ENCODE assay signal across 23 mouse cellular contexts in the genomic region with DNA sequence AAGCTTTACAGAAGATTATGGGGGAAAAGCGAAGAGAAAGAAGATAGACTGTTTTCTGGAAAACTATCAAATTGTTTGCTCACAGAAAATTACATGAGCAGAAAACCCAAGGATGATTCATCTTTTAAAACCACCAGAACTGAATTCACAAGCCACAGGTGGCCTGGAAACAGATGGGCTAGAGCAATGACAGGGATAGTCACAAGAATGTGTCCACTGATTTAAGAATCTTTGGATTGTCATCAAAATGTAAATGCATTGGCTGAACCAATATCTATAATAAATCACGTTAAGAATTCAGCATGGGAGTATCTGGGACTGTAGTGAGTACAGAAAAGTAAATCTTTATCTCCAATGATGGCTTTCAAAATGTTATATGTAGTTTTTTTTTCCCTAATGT.
A peak's percentile ranks its signal among the peaks of the same experiment; 100 is the strongest.
DNase-seq lines count a peak whose midpoint lies in the region; ATAC-seq and TF ChIP-seq lines count a peak whose summit lies in the region.
"Had no signal": no experiment of that assay in that cellular context is flagged by ENCODE, and none has a peak within 500 bp of the region (broad histone marks: within the 10 kb centered on the region; RNA-seq: fewer than 3 reads in every experiment).

No protein-coding gene starts in this region.

- 0 out of 2 replicates have a peak, but pooled peaks cover 3% of the 10 kb centered on the region for H3K4me1 ChIP-seq in midbrain, embryonic 11.5 days (ENCODE audit: control insufficient read depth, insufficient read depth, low read length)
- H3K4me1 ChIP-seq in midbrain, postnatal 0 days (ENCODE audit: insufficient read depth, low read length): no peaks in the 10 kb centered on the region
- H3K4me1 ChIP-seq in embryonic fibroblast, embryonic 13.5 days (ENCODE audit: control insufficient read depth, insufficient read depth, low read length): peaks cover 19% of the 10 kb centered on the region
- H3K4me1 ChIP-seq in thymus, adult 2 months (replicated peaks; ENCODE audit: control insufficient read depth, insufficient read depth, low read length): no peaks in the 10 kb centered on the region
- H3K4me1 ChIP-seq: embryonic facial prominence, embryonic 15.5 days had no signal

- no peaks in the 10 kb centered on the region for H3K27me3 ChIP-seq in midbrain, embryonic 11.5 days (ENCODE audit: control insufficient read depth, insufficient read depth, low read length)
- no peaks in the 10 kb centered on the region for H3K27me3 ChIP-seq in midbrain, postnatal 0 days (ENCODE audit: insufficient read depth, low read length)
- no peaks in the 10 kb centered on the region for H3K27me3 ChIP-seq in thymus, adult 2 months (ENCODE audit: control insufficient read depth, insufficient read depth, low read length)
- H3K27me3 ChIP-seq: CH12.LX; embryonic facial prominence, embryonic 13.5 days; embryonic facial prominence, embryonic 15.5 days; forebrain, embryonic 15.5 days had no signal

- TF ChIP-seq CTCF in midbrain, postnatal 0 days (IDR thresholded peaks at IDR 0.05): no peak
- TF ChIP-seq CTCF in embryonic fibroblast, embryonic 13.5 days (IDR thresholded peaks at IDR 0.05; ENCODE audit: borderline replicate concordance, insufficient read depth, low read length): no peak
- no peak for TF ChIP-seq CTCF in thymus, adult 2 months (IDR thresholded peaks at IDR 0.05; ENCODE audit: borderline replicate concordance, control insufficient read depth, extremely low read depth, insufficient read depth, low read length, poor library complexity)

- TF ChIP-seq POLR2A in embryonic fibroblast, embryonic 13.5 days (IDR thresholded peaks at IDR 0.05; ENCODE audit: low read depth, low read length): no peak
- TF ChIP-seq POLR2A in thymus, adult 2 months (IDR thresholded peaks at IDR 0.05; ENCODE audit: control insufficient read depth, extremely low read depth, insufficient read depth, low read length, poor library complexity): no peak

- WGBS in midbrain, embryonic 11.5 days: 88% methylated on average over 2 of the region's 2 CpGs
- WGBS in midbrain, postnatal 0 days: 85% methylated on average over 2 of the region's 2 CpGs
- 89% methylated on average over 2 of the region's 2 CpGs for WGBS in thymus, adult 2 months

- H3K36me3 ChIP-seq in midbrain, embryonic 11.5 days (ENCODE audit: control insufficient read depth, insufficient read depth, low read length): no peaks in the 10 kb centered on the region
- no peaks in the 10 kb centered on the region for H3K36me3 ChIP-seq in midbrain, postnatal 0 days (ENCODE audit: insufficient read depth, low read length)
- H3K36me3 ChIP-seq in thymus, adult 2 months (ENCODE audit: control insufficient read depth, insufficient read depth, low read length): no peaks in the 10 kb centered on the region
- H3K36me3 ChIP-seq: embryonic facial prominence, embryonic 13.5 days; embryonic facial prominence, embryonic 15.5 days; forebrain, embryonic 15.5 days; G1E had no signal

- DNase-seq in midbrain, embryonic 11.5 days (ENCODE audit: low spot score, missing footprints): peak; percentile 57
- DNase-seq in midbrain, postnatal 0 days (ENCODE audit: low spot score): no peak
- DNase-seq in Muller cell, postnatal 12 days (ENCODE audit: inconsistent ontology term): peak; percentile 79
- no peak for DNase-seq in right cerebral cortex, adult 2 months (ENCODE audit: low spot score in 2 of 2)
- DNase-seq in T-cell, adult 2 months (ENCODE audit: low spot score): no peak
- DNase-seq in thymus, adult 2 months: no peak
- DNase-seq: adrenal gland, adult 8-10 months; cerebellum, adult 11 months; cerebellum, adult 18-20 months; cerebellum, adult 8-10 months; cerebellum, adult 9-11 months; cerebellum, postnatal 14 days; embryo, embryonic 11 days; forebrain, postnatal 0 days had no signal

- H3K4me3 ChIP-seq in midbrain, embryonic 11.5 days (ENCODE audit: low read depth, low read length): no peak overlapping the region
- no peak overlapping the region for H3K4me3 ChIP-seq in midbrain, postnatal 0 days (ENCODE audit: low read depth, low read length)
- H3K4me3 ChIP-seq in embryonic fibroblast, embryonic 13.5 days (ENCODE audit: insufficient read depth, low read length): no peak overlapping the region
- no peak overlapping the region for H3K4me3 ChIP-seq in thymus, adult 2 months (ENCODE audit: control insufficient read depth, insufficient read depth, low read length)
- H3K4me3 ChIP-seq: embryonic facial prominence, embryonic 13.5 days; embryonic facial prominence, embryonic 15.5 days; forebrain, embryonic 13.5 days; forebrain, embryonic 15.5 days had no signal

- no peak for ATAC-seq in midbrain, embryonic 11.5 days (ENCODE audit: low FRiP score)
- ATAC-seq in midbrain, postnatal 0 days (ENCODE audit: low FRiP score): no peak
- ATAC-seq: activated CD4-positive, CD25-positive, alpha-beta regulatory T cell, adult 4 months; CD4-positive, CD25-positive, alpha-beta regulatory T cell, adult 4 months; forebrain, embryonic 13.5 days; forebrain, embryonic 15.5 days; forebrain, postnatal 0 days had no signal

- H3K4me2 ChIP-seq in midbrain, embryonic 11.5 days: no peak overlapping the region
- H3K4me2 ChIP-seq in midbrain, postnatal 0 days (ENCODE audit: low read depth, low read length, poor library complexity, severe bottlenecking): no peak overlapping the region
- H3K4me2 ChIP-seq: embryonic facial prominence, embryonic 13.5 days; embryonic facial prominence, embryonic 15.5 days; forebrain, embryonic 13.5 days; forebrain, embryonic 15.5 days had no signal

- H3K27ac ChIP-seq in midbrain, embryonic 11.5 days (ENCODE audit: low read depth, low read length): no peak overlapping the region
- H3K27ac ChIP-seq in midbrain, postnatal 0 days (ENCODE audit: low read depth, low read length): no peak overlapping the region
- 0 out of 2 replicates have a peak overlapping the region, but pooled peaks have one; percentile 4 for H3K27ac ChIP-seq in embryonic fibroblast, embryonic 13.5 days (ENCODE audit: insufficient read depth, low read length)
- no peak overlapping the region for H3K27ac ChIP-seq in thymus, adult 2 months (ENCODE audit: control insufficient read depth, insufficient read depth, low read length)
- H3K27ac ChIP-seq: embryonic facial prominence, embryonic 13.5 days; embryonic facial prominence, embryonic 15.5 days; forebrain, embryonic 13.5 days; forebrain, embryonic 15.5 days had no signal

- H3K9me3 ChIP-seq in midbrain, embryonic 11.5 days (ENCODE audit: control insufficient read depth, low read length): no peaks in the 10 kb centered on the region
- H3K9me3 ChIP-seq in midbrain, postnatal 0 days (ENCODE audit: low read length): no peaks in the 10 kb centered on the region
- H3K9me3 ChIP-seq: embryonic facial prominence, embryonic 13.5 days; embryonic facial prominence, embryonic 15.5 days; forebrain, embryonic 13.5 days; forebrain, embryonic 15.5 days; G1E had no signal

- H3K9ac ChIP-seq in midbrain, embryonic 11.5 days (ENCODE audit: low read length): no peak overlapping the region
- no peak overlapping the region for H3K9ac ChIP-seq in midbrain, postnatal 0 days (replicated peaks; ENCODE audit: low read length, poor library complexity, severe bottlenecking)
- H3K9ac ChIP-seq: embryonic facial prominence, embryonic 13.5 days; embryonic facial prominence, embryonic 15.5 days; forebrain, embryonic 13.5 days; forebrain, embryonic 15.5 days; forebrain, postnatal 0 days had no signal

Comparison
In these comparisons a context has a peak if more than half of its experiments do, and no peak if none do; other contexts are left out.
1. DNase-seq: peak in midbrain, embryonic 11.5 days (single experiment) and Muller cell, postnatal 12 days (single experiment); none in midbrain, postnatal 0 days (single experiment), right cerebral cortex, adult 2 months (0 of 2), T-cell, adult 2 months (single experiment) and thymus, adult 2 months (single experiment).